8 mouse cellular contexts compared by ENCODE assay signal in the genomic region with DNA sequence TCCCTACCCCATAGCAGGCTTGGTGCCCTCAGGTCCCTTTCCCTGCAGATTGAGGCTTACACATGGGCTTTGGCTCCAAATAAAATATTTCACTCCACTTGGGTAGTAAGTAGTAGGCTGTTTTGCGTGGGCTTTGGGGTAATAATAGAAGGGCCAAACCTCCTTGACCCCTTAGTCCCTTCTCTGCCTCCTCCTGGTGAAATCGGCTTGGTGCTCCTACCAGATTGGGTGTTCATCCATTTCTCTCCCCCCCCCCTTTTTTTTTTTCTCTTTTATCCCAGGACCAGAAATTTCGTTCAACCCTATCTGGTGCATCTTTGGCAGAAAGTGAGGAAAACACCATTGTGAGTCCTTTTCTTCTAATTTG. TPM values are rescaled to one million over a fixed set of nuclear protein-coding genes. Genes with fewer than 3 reads are reported as not detected.
DNase-seq lines count a peak whose midpoint lies in the region; ATAC-seq and TF ChIP-seq lines count a peak whose summit lies in the region.

No protein-coding gene starts in this region.

- no peaks in the 10 kb centered on the region; the same call in 1 of the 2 replicates for H3K36me3 ChIP-seq in hindbrain, embryonic 15.5 days
- H3K36me3 ChIP-seq in midbrain, postnatal 0 days (ENCODE audit: insufficient read depth, low read length): no peaks in the 10 kb centered on the region

- peak overlapping the region; percentile 100 for H3K4me3 ChIP-seq in brown adipose tissue, adult 24 weeks (ENCODE audit: insufficient read depth, low read depth, low read length)
- peak overlapping the region; percentile 95 for H3K4me3 ChIP-seq in hindbrain, embryonic 15.5 days
- H3K4me3 ChIP-seq in midbrain, postnatal 0 days (ENCODE audit: low read depth, low read length): peak overlapping the region; percentile 82

- H3K27ac ChIP-seq in brown adipose tissue, adult 24 weeks (replicated peaks; ENCODE audit: low read depth, low read length): peak overlapping the region; percentile 81
- H3K27ac ChIP-seq in hindbrain, embryonic 15.5 days (replicated peaks): peak overlapping the region; percentile 99
- H3K27ac ChIP-seq in midbrain, postnatal 0 days (ENCODE audit: low read depth, low read length): peak overlapping the region; percentile 98

- H3K4me2 ChIP-seq in hindbrain, embryonic 15.5 days: peak overlapping the region; percentile 67
- H3K4me2 ChIP-seq in midbrain, postnatal 0 days (ENCODE audit: low read depth, low read length, poor library complexity, severe bottlenecking): peak overlapping the region; percentile 49

- peak overlapping the region; percentile 89 for H3K9ac ChIP-seq in hindbrain, embryonic 15.5 days
- peak overlapping the region; percentile 91 for H3K9ac ChIP-seq in midbrain, postnatal 0 days (replicated peaks; ENCODE audit: low read length, poor library complexity, severe bottlenecking)

- DNase-seq in left cerebral cortex, adult 11 months (ENCODE audit: low spot score): peak; percentile 26
- no peak for DNase-seq in left cerebral cortex, adult 9 months (ENCODE audit: low spot score in 2 of 2)
- peak; percentile 55 for DNase-seq in midbrain, postnatal 0 days (ENCODE audit: low spot score)
- no peak for DNase-seq in adrenal gland, postnatal 14 days
- DNase-seq in thymus, adult 18-20 months: no peak
- no peak for DNase-seq in right cerebral cortex, postnatal 10 days (ENCODE audit: low spot score in 2 of 2)

- H3K4me1 ChIP-seq in brown adipose tissue, adult 24 weeks (ENCODE audit: control insufficient read depth, insufficient read depth, insufficient read length, low read length): peaks cover 4% of the 10 kb centered on the region
- peaks cover 29% of the 10 kb centered on the region for H3K4me1 ChIP-seq in hindbrain, embryonic 15.5 days (replicated peaks)
- peaks cover 10% of the 10 kb centered on the region for H3K4me1 ChIP-seq in midbrain, postnatal 0 days (ENCODE audit: insufficient read depth, low read length)

- no peak for ATAC-seq in hindbrain, embryonic 15.5 days (ENCODE audit: low FRiP score, low read depth)
- no peak for ATAC-seq in midbrain, postnatal 0 days (ENCODE audit: low FRiP score)

- H3K27me3 ChIP-seq in hindbrain, embryonic 15.5 days: no peaks in the 10 kb centered on the region
- no peaks in the 10 kb centered on the region for H3K27me3 ChIP-seq in midbrain, postnatal 0 days (ENCODE audit: insufficient read depth, low read length)

- WGBS in hindbrain, embryonic 15.5 days: 0% methylated on average over 3 of the region's 3 CpGs
- 0% methylated on average over 3 of the region's 3 CpGs for WGBS in midbrain, postnatal 0 days

- H3K9me3 ChIP-seq in hindbrain, embryonic 15.5 days: no peaks in the 10 kb centered on the region
- H3K9me3 ChIP-seq in midbrain, postnatal 0 days (ENCODE audit: low read length): no peaks in the 10 kb centered on the region

- no peak for TF ChIP-seq CTCF in midbrain, postnatal 0 days (IDR thresholded peaks at IDR 0.05)

RNA-seq across cellular contexts. Expression of a gene that starts 1.0 kb away (rescaled TPM):
- polyA plus RNA-seq in brown adipose tissue, adult 24 weeks (2012; ENCODE audit: insufficient read depth, insufficient read length, missing spikeins): 19.9 and 27.3 TPM in 2 replicates
- polyA plus RNA-seq in hindbrain, embryonic 15.5 days (2015; fragmentation: Nextera tagmentation; extraction: Ambion mirVana): 47.5 and 56.7 TPM in 2 replicates
- 46.5 and 62.4 TPM in 2 replicates for total RNA-seq in midbrain, postnatal 0 days (2014; rRNA removed)
- polyA plus RNA-seq in midbrain, postnatal 0 days (2015; fragmentation: Nextera tagmentation; extraction: Ambion mirVana): 26.1 and 29.6 TPM in 2 replicates
- 53.1 and 58.6 TPM in 2 replicates for total RNA-seq in adrenal gland, postnatal 14 days (2021)

Comparison
In these comparisons a context has a peak if more than half of its experiments do, and no peak if none do; other contexts are left out.
1. DNase-seq: peak in left cerebral cortex, adult 11 months (single experiment) and midbrain, postnatal 0 days (single experiment); none in left cerebral cortex, adult 9 months (0 of 2), adrenal gland, postnatal 14 days (single experiment), thymus, adult 18-20 months (0 of 2) and right cerebral cortex, postnatal 10 days (0 of 2).
2. Peak in every context shown above with its lines, with median percentiles within 50 percentile points of each other: H3K27ac ChIP-seq and H3K4me3 ChIP-seq.